Mouse (Mus musculus): Measurements from ENCODE around the gene Ppp2r3a. TPM values are rescaled to one million over a fixed set of nuclear protein-coding genes. Genes with fewer than 3 reads are reported as not detected.
A peak's percentile ranks its signal among the peaks of the same experiment; 100 is the strongest.

Gene Ppp2r3a
- polyA plus RNA-seq, 1 experiment from 2014 or later, result 13.8 TPM

DNA sequence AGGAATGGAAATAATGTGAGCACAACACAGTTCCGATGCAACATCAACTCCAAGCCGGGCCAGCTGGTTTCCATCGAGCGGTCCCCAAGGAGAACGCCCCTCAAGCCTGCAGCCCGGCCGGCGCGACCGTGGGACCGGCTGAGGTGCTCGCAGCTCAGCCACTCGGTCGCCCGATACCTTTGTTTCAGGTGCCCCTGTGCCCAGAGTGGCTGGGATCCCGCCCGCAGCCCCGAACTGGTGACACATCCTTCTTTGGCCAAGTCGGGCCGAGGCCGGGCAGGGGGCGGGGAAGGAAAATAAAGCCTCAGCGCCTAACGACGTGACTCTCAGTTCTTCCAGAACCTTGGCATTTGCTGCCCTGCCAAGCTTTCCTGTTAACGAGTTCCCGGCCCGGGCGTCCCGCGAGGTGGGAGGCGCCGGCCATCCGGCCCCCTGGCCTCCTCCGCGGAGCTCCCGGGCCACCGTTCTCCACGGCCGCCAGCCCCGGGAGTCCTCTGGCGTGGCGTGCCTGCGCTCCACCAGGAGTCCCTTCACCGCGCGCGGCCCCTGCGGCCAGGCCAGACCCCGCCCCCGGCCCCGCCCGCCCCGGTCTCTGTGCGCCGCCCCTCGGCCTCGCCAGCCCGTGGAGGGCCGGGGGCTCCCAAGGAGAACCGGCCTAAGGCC is 483 bp downstream of the Ppp2r3a start:
- Histone ChIP-seq H3K4me3 (replicated peaks) (peak overlapping the region; percentile 73), H3K4me1 (replicated peaks) (peaks cover 11% of the 10 kb centered on the region; the same call in 1 of the 2 replicates), H3K9ac (replicated peaks) (peak overlapping the region; percentile 89), H3K4me2 (peak overlapping the region; percentile 66), H3K27me3 (no peaks in the 10 kb centered on the region), H3K9me3 (no peaks in the 10 kb centered on the region), H3K27ac (peak overlapping the region; percentile 99), H3K36me3 (no peaks in the 10 kb centered on the region)
- under 1% methylated on average over 61 of the region's 61 CpGs for WGBS
- ATAC-seq (ENCODE audit: insufficient number of reproducible peaks, insufficient read depth, low FRiP score, low TSS enrichment, low read depth), result peak; percentile 96

DNA sequence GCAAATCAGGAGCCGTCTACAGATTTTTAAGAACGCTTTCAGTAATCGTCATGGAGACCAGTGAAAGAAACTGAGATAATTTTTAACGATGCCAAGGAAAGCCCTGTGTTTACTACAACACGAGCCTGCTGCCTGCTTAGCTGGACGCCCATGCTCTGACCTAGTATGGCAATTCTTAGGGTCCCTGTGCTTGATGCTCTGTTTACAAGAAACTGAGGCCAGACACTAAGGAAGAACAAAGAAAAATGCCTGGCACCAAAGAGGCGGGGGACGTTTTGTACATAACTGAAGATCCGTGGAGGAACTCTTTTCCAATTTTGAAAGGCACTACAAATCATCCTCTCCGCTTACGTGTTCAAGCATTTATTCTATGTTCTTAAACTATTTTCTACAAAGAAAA is 1.1 kb downstream of the Ppp2r3a start:
- H3K9ac ChIP-seq (replicated peaks), result peak overlapping the region; percentile 89
- ATAC-seq (ENCODE audit: insufficient number of reproducible peaks, insufficient read depth, low FRiP score, low TSS enrichment, low read depth), result no peak
- 8% methylated on average over 11 of the region's 11 CpGs for WGBS
- no peaks in the 10 kb centered on the region for H3K27me3 ChIP-seq
- H3K9me3 ChIP-seq, result no peaks in the 10 kb centered on the region
- H3K27ac ChIP-seq, result peak overlapping the region; percentile 99
- peaks cover 11% of the 10 kb centered on the region; the same call in 1 of the 2 replicates for H3K4me1 ChIP-seq (replicated peaks)
- peak overlapping the region; percentile 66 for H3K4me2 ChIP-seq
- H3K36me3 ChIP-seq, result no peaks in the 10 kb centered on the region
- peak overlapping the region; percentile 73 for H3K4me3 ChIP-seq (replicated peaks)

- WGBS, result 74% methylated on average over 4 of the region's 4 CpGs
- Histone ChIP-seq H3K9ac (replicated peaks) (no peak overlapping the region), H3K4me1 (replicated peaks) (peaks cover 11% of the 10 kb centered on the region; the same call in 1 of the 2 replicates), H3K4me2 (peak overlapping the region; percentile 66), H3K4me3 (replicated peaks) (0 out of 2 replicates have a peak overlapping the region, but pooled peaks have one; percentile 73), H3K27me3 (no peaks in the 10 kb centered on the region), H3K27ac (no peak overlapping the region), H3K36me3 (no peaks in the 10 kb centered on the region), H3K9me3 (no peaks in the 10 kb centered on the region)
- no peak for ATAC-seq (ENCODE audit: insufficient number of reproducible peaks, insufficient read depth, low FRiP score, low TSS enrichment, low read depth)
Measured at GRCm38 (mm10) chr9:101249626-101250025, 2.0 kb downstream of the Ppp2r3a start.

DNA sequence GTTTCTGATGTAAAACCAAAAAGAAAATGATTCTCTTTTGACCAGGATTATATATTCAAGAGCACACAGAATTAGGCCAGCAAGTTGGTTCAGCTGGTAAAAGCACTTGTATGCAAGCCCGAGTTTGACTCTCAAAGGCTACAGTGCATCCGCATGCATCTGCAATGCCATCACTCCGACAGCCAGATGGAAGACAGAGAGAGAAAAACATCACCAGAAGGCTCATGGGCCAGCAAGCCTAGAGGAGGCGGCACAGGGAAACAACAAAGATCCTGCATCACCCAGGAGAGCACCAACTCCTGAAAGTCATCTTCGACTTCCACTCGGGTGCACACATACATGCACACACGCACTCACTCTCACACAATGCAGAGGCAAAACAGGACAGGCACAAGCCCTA is 4.1 kb downstream of the Ppp2r3a start:
- no peak for ATAC-seq (ENCODE audit: insufficient number of reproducible peaks, insufficient read depth, low FRiP score, low TSS enrichment, low read depth)
- H3K4me3 ChIP-seq (replicated peaks), result no peak overlapping the region
- WGBS, result 85% methylated on average over 7 of the region's 7 CpGs

GRCm38 (mm10) chr9:101245493-101245892 is 6.1 kb downstream of the Ppp2r3a start:
- no peak for ATAC-seq (ENCODE audit: insufficient number of reproducible peaks, insufficient read depth, low FRiP score, low TSS enrichment, low read depth)
- no peak overlapping the region for H3K27ac ChIP-seq
- H3K27me3 ChIP-seq, result no peaks in the 10 kb centered on the region
- no peaks in the 10 kb centered on the region for H3K36me3 ChIP-seq
- H3K4me3 ChIP-seq (replicated peaks), result no peak overlapping the region
- 94% methylated on average over 5 of the region's 5 CpGs for WGBS
- no peaks in the 10 kb centered on the region for H3K9me3 ChIP-seq
- H3K9ac ChIP-seq (replicated peaks), result no peak overlapping the region
- peaks cover 10% of the 10 kb centered on the region; the same call in 1 of the 2 replicates for H3K4me1 ChIP-seq (replicated peaks)
- no peak overlapping the region for H3K4me2 ChIP-seq

More for the DNA sequence above, 4.1 kb downstream of the Ppp2r3a start:
- Histone ChIP-seq H3K9ac (replicated peaks) (no peak overlapping the region), H3K4me1 (replicated peaks) (peaks cover 11% of the 10 kb centered on the region; the same call in 1 of the 2 replicates), H3K4me2 (no peak overlapping the region), H3K27me3 (no peaks in the 10 kb centered on the region), H3K27ac (no peak overlapping the region), H3K9me3 (no peaks in the 10 kb centered on the region), H3K36me3 (no peaks in the 10 kb centered on the region)

DNA sequence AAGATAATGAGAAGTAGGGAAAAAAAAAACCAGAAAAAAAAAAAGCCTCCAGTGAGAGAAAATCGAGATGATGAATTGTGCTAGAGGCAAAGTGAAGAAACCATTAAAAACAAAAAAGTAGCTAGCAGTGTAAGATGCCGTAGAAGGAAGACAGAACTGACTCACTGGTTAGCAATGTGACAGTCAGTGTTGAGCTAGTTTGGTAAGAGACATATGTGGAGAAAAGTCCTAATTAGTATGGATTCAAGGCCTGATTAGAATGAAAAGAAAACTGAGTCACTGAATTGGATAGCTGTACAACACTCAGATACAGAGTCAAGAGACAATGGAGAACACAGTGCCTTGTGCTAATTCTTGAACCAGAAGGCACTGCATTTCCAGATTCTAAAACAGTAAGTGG is 7.9 kb downstream of the Ppp2r3a start:
- H3K4me1 ChIP-seq (replicated peaks), result no peaks in the 10 kb centered on the region
- no peak overlapping the region for H3K4me3 ChIP-seq (replicated peaks)
- H3K4me2 ChIP-seq, result no peak overlapping the region
- ATAC-seq (ENCODE audit: insufficient number of reproducible peaks, insufficient read depth, low FRiP score, low TSS enrichment, low read depth), result no peak
- H3K27ac ChIP-seq, result no peak overlapping the region
- H3K36me3 ChIP-seq, result no peaks in the 10 kb centered on the region
- no peaks in the 10 kb centered on the region for H3K9me3 ChIP-seq
- no peaks in the 10 kb centered on the region for H3K27me3 ChIP-seq
- no peak overlapping the region for H3K9ac ChIP-seq (replicated peaks)
- 66% methylated on average over 2 of the region's 2 CpGs for WGBS

DNA sequence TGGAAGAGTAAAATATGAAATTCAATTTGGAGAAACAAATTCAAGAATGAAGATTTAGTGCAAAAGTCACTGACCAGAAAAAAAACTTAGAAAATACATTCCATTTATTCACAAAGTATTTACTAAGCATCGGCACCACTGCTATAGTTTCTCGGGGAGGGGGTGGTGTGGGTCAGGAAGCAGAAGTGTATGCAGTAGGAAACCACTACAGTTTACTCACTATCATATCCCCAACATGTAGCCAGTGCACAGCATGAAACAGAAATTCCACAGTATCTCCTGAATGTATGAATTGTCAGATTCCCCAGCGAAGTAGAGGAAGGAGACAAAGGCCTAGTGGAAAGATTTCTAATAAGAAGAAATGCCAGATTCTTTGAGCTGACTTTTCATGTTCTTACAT is 11.4 kb downstream of the Ppp2r3a start:
- 90% methylated on average over 3 of the region's 3 CpGs for WGBS
- no peak for ATAC-seq (ENCODE audit: insufficient number of reproducible peaks, insufficient read depth, low FRiP score, low TSS enrichment, low read depth)
- Histone ChIP-seq H3K36me3 (no peaks in the 10 kb centered on the region), H3K27ac (no peak overlapping the region), H3K4me2 (no peak overlapping the region), H3K9ac (replicated peaks) (no peak overlapping the region), H3K4me3 (replicated peaks) (no peak overlapping the region), H3K27me3 (no peaks in the 10 kb centered on the region), H3K4me1 (replicated peaks) (no peaks in the 10 kb centered on the region), H3K9me3 (no peaks in the 10 kb centered on the region)

DNA sequence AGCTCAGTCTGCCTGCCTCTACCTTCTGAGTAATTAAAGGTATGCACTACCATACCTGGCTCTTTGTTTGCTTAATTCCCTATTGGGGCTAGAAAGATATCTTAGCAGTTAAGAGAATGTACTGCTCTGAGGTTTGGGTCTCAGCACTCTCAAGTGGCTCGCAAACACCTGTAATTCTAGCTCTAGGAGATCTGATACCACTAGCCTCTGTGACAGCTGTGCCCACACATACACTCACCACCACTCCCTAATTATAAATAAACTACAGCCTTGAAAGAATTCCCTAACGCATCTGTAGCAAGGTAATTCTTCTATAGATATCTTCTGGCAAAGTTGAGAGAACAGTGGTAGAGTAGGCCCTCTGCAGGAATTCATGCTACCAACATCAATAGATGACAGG is 15.8 kb downstream of the Ppp2r3a start:
- Histone ChIP-seq H3K9ac (replicated peaks) (no peak overlapping the region), H3K36me3 (0 out of 2 replicates have a peak, but pooled peaks cover 3% of the 10 kb centered on the region), H3K9me3 (no peaks in the 10 kb centered on the region), H3K27ac (no peak overlapping the region), H3K4me1 (replicated peaks) (no peaks in the 10 kb centered on the region), H3K27me3 (no peaks in the 10 kb centered on the region), H3K4me2 (no peak overlapping the region), H3K4me3 (replicated peaks) (no peak overlapping the region)
- WGBS, result 74% methylated on average over 2 of the region's 2 CpGs
- ATAC-seq (ENCODE audit: insufficient number of reproducible peaks, insufficient read depth, low FRiP score, low TSS enrichment, low read depth), result no peak

- Histone ChIP-seq H3K4me3 (replicated peaks) (no peak overlapping the region), H3K9ac (replicated peaks) (no peak overlapping the region), H3K27ac (no peak overlapping the region), H3K4me1 (replicated peaks) (no peaks in the 10 kb centered on the region), H3K36me3 (0 out of 2 replicates have a peak, but pooled peaks cover 3% of the 10 kb centered on the region), H3K9me3 (no peaks in the 10 kb centered on the region), H3K4me2 (no peak overlapping the region), H3K27me3 (no peaks in the 10 kb centered on the region)
- ATAC-seq (ENCODE audit: insufficient number of reproducible peaks, insufficient read depth, low FRiP score, low TSS enrichment, low read depth), result no peak
- 72% methylated on average over 6 of the region's 6 CpGs for WGBS
Measured at GRCm38 (mm10) chr9:101232034-101232433, 19.6 kb downstream of the Ppp2r3a start.

DNA sequence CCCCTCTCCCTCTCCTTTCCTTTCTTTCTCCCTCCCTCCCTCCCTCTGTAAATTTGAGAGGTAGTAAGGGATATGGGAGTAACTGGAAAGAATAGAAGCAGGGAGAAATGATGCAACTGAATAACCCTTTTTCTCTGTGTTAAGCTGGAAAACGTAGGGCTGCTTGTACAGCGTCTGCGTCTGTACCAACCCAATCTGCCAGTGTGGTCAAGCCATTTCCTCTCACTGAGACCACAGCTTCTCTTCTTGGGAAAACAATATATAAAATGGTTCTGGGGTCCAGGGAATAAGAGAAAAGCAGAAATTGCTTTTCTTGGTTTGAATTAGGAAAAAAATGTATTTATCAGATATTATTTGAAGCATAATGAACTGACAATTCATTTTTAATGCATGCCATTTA is 21.6 kb downstream of the Ppp2r3a start:
- 0 out of 2 replicates have a peak, but pooled peaks cover 3% of the 10 kb centered on the region for H3K36me3 ChIP-seq
- H3K27me3 ChIP-seq, result no peaks in the 10 kb centered on the region
- H3K4me1 ChIP-seq (replicated peaks), result no peaks in the 10 kb centered on the region
- no peak overlapping the region for H3K4me3 ChIP-seq (replicated peaks)
- no peak overlapping the region for H3K4me2 ChIP-seq
- no peak overlapping the region for H3K27ac ChIP-seq
- WGBS, result 94% methylated on average over 3 of the region's 3 CpGs
- H3K9ac ChIP-seq (replicated peaks), result no peak overlapping the region
- no peaks in the 10 kb centered on the region for H3K9me3 ChIP-seq
- no peak for ATAC-seq (ENCODE audit: insufficient number of reproducible peaks, insufficient read depth, low FRiP score, low TSS enrichment, low read depth)

- no peaks in the 10 kb centered on the region for H3K27me3 ChIP-seq
- H3K36me3 ChIP-seq, result 0 out of 2 replicates have a peak, but pooled peaks cover 3% of the 10 kb centered on the region
- no peak overlapping the region for H3K4me3 ChIP-seq (replicated peaks)
- no peak overlapping the region for H3K9ac ChIP-seq (replicated peaks)
- no peak overlapping the region for H3K4me2 ChIP-seq
- no peak for ATAC-seq (ENCODE audit: insufficient number of reproducible peaks, insufficient read depth, low FRiP score, low TSS enrichment, low read depth)
- no peak overlapping the region for H3K27ac ChIP-seq
- H3K9me3 ChIP-seq, result no peaks in the 10 kb centered on the region
- no peaks in the 10 kb centered on the region for H3K4me1 ChIP-seq (replicated peaks)
Measured at GRCm38 (mm10) chr9:101228892-101229291, 22.7 kb downstream of the Ppp2r3a start.

DNA sequence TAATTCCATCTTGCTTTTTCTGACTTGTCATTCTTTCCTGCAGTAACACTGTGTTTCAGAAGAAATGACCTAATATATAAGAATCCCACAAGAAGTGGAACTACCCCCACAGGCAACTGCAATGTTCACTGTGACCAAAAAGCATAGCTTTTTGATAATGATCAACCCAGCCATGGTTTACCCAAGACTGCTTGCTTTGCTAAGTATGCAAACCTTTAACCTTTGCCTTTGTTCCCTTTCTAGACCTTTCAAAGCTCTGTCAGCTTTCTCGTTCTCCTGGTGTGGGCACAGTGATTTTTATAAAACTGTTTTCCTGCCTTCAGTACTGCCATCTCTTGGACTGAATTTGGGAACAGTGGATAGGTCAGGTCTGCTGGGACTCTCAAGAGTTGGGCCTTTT is 43.6 kb downstream of the Ppp2r3a start:
- Histone ChIP-seq H3K4me3 (replicated peaks) (no peak overlapping the region), H3K9ac (replicated peaks) (no peak overlapping the region), H3K27ac (no peak overlapping the region), H3K27me3 (no peaks in the 10 kb centered on the region), H3K36me3 (0 out of 2 replicates have a peak, but pooled peaks cover 8% of the 10 kb centered on the region), H3K4me2 (no peak overlapping the region), H3K4me1 (replicated peaks) (no peaks in the 10 kb centered on the region), H3K9me3 (no peaks in the 10 kb centered on the region)
- no peak for ATAC-seq (ENCODE audit: insufficient number of reproducible peaks, insufficient read depth, low FRiP score, low TSS enrichment, low read depth)
- 76% methylated on average over 1 of the region's 1 CpGs for WGBS
